Mouse (Mus musculus): Measurements from ENCODE around the gene Rassf3. TPM values are rescaled to one million over a fixed set of nuclear protein-coding genes. Genes with fewer than 3 reads are reported as not detected.
A peak's percentile ranks its signal among the peaks of the same experiment; 100 is the strongest.

Gene Rassf3
- total and polyA plus RNA-seq, 2 experiments from 2014 or later = 3.0 to 5.8 TPM

GRCm38 (mm10) chr10:121475101-121475671 lies 961 bp downstream of the Rassf3 start:
- 5% methylated on average over 31 of the region's 31 CpGs for WGBS
- Histone ChIP-seq H3K27me3 (ENCODE audit: insufficient read depth, low read length) (peaks cover 4% of the 10 kb centered on the region; the same call in 1 of the 2 replicates), H3K27ac (ENCODE audit: low read depth, low read length) (no peak overlapping the region), H3K4me1 (ENCODE audit: insufficient read depth, low read length) (no peaks in the 10 kb centered on the region; the same call in 1 of the 2 replicates), H3K4me3 (ENCODE audit: low read depth, low read length) (peak overlapping the region; percentile 57), H3K9me3 (ENCODE audit: low read length) (no peaks in the 10 kb centered on the region), H3K9ac (replicated peaks; ENCODE audit: low read length, poor library complexity, severe bottlenecking) (peak overlapping the region; percentile 57), H3K4me2 (ENCODE audit: low read depth, low read length, poor library complexity, severe bottlenecking) (peak overlapping the region; percentile 93), H3K36me3 (ENCODE audit: insufficient read depth, low read length) (no peaks in the 10 kb centered on the region)
- DNase-seq (ENCODE audit: low spot score) = no peak
- TF ChIP-seq CTCF (IDR thresholded peaks at IDR 0.05) = no peak
- ATAC-seq (ENCODE audit: low FRiP score) = no peak

GRCm38 (mm10) chr10:121474288-121474687 lies 1.9 kb downstream of the Rassf3 start:
- Histone ChIP-seq H3K4me3 (ENCODE audit: low read depth, low read length) (peak overlapping the region; percentile 57), H3K9ac (replicated peaks; ENCODE audit: low read length, poor library complexity, severe bottlenecking) (no peak overlapping the region)

GRCm38 (mm10) chr10:121473723-121474215 lies 2.4 kb downstream of the Rassf3 start:
- no peaks in the 10 kb centered on the region; the same call in 1 of the 2 replicates for H3K4me1 ChIP-seq (ENCODE audit: insufficient read depth, low read length)
- DNase-seq (ENCODE audit: low spot score) = no peak
- TF ChIP-seq CTCF (IDR thresholded peaks at IDR 0.05) = no peak
- WGBS = 79% methylated on average over 12 of the region's 12 CpGs
- peak overlapping the region; percentile 93 for H3K4me2 ChIP-seq (ENCODE audit: low read depth, low read length, poor library complexity, severe bottlenecking)
- no peak overlapping the region for H3K27ac ChIP-seq (ENCODE audit: low read depth, low read length)
- peaks cover 4% of the 10 kb centered on the region; the same call in 1 of the 2 replicates for H3K27me3 ChIP-seq (ENCODE audit: insufficient read depth, low read length)
- H3K36me3 ChIP-seq (ENCODE audit: insufficient read depth, low read length) = no peaks in the 10 kb centered on the region
- H3K9me3 ChIP-seq (ENCODE audit: low read length) = no peaks in the 10 kb centered on the region
- no peak overlapping the region for H3K9ac ChIP-seq (replicated peaks; ENCODE audit: low read length, poor library complexity, severe bottlenecking)
- H3K4me3 ChIP-seq (ENCODE audit: low read depth, low read length) = no peak overlapping the region
- no peak for ATAC-seq (ENCODE audit: low FRiP score)

More at GRCm38 (mm10) chr10:121474288-121474687, 1.9 kb downstream of the Rassf3 start:
- Histone ChIP-seq H3K36me3 (ENCODE audit: insufficient read depth, low read length) (no peaks in the 10 kb centered on the region), H3K27ac (ENCODE audit: low read depth, low read length) (no peak overlapping the region), H3K4me2 (ENCODE audit: low read depth, low read length, poor library complexity, severe bottlenecking) (peak overlapping the region; percentile 93), H3K9me3 (ENCODE audit: low read length) (no peaks in the 10 kb centered on the region), H3K27me3 (ENCODE audit: insufficient read depth, low read length) (peaks cover 4% of the 10 kb centered on the region; the same call in 1 of the 2 replicates), H3K4me1 (ENCODE audit: insufficient read depth, low read length) (no peaks in the 10 kb centered on the region; the same call in 1 of the 2 replicates)
- WGBS = 39% methylated on average over 4 of the region's 4 CpGs
- no peak for TF ChIP-seq CTCF (IDR thresholded peaks at IDR 0.05)
- DNase-seq (ENCODE audit: low spot score) = no peak
- ATAC-seq (ENCODE audit: low FRiP score) = no peak

- H3K36me3 ChIP-seq (ENCODE audit: insufficient read depth, low read length) = no peaks in the 10 kb centered on the region
- no peak overlapping the region for H3K9ac ChIP-seq (replicated peaks; ENCODE audit: low read length, poor library complexity, severe bottlenecking)
- ATAC-seq (ENCODE audit: low FRiP score) (no peak), DNase-seq (ENCODE audit: low spot score) (no peak)
- no peaks in the 10 kb centered on the region; the same call in 1 of the 2 replicates for H3K4me1 ChIP-seq (ENCODE audit: insufficient read depth, low read length)
- no peaks in the 10 kb centered on the region for H3K9me3 ChIP-seq (ENCODE audit: low read length)
- H3K4me2 ChIP-seq (ENCODE audit: low read depth, low read length, poor library complexity, severe bottlenecking) = no peak overlapping the region
- 84% methylated on average over 11 of the region's 11 CpGs for WGBS
- H3K27ac ChIP-seq (ENCODE audit: low read depth, low read length) = no peak overlapping the region
- no peak overlapping the region for H3K4me3 ChIP-seq (ENCODE audit: low read depth, low read length)
- H3K27me3 ChIP-seq (ENCODE audit: insufficient read depth, low read length) = peaks cover 4% of the 10 kb centered on the region; the same call in 1 of the 2 replicates
- no peak for TF ChIP-seq CTCF (IDR thresholded peaks at IDR 0.05)
Measured at GRCm38 (mm10) chr10:121472593-121473217, 3.4 kb downstream of the Rassf3 start.

GRCm38 (mm10) chr10:121471570-121472197 lies 4.5 kb downstream of the Rassf3 start:
- WGBS = 33% methylated on average over 8 of the region's 8 CpGs
- H3K9ac ChIP-seq (replicated peaks; ENCODE audit: low read length, poor library complexity, severe bottlenecking) = no peak overlapping the region

More at GRCm38 (mm10) chr10:121471570-121472197, 4.5 kb downstream of the Rassf3 start:
- Histone ChIP-seq H3K36me3 (ENCODE audit: insufficient read depth, low read length) (no peaks in the 10 kb centered on the region), H3K4me2 (ENCODE audit: low read depth, low read length, poor library complexity, severe bottlenecking) (no peak overlapping the region), H3K27ac (ENCODE audit: low read depth, low read length) (no peak overlapping the region), H3K27me3 (ENCODE audit: insufficient read depth, low read length) (peaks cover 4% of the 10 kb centered on the region; the same call in 1 of the 2 replicates), H3K4me1 (ENCODE audit: insufficient read depth, low read length) (no peaks in the 10 kb centered on the region; the same call in 1 of the 2 replicates), H3K4me3 (ENCODE audit: low read depth, low read length) (no peak overlapping the region), H3K9me3 (ENCODE audit: low read length) (no peaks in the 10 kb centered on the region)
- ATAC-seq (ENCODE audit: low FRiP score) (no peak), DNase-seq (ENCODE audit: low spot score) (peak; percentile 17)
- no peak for TF ChIP-seq CTCF (IDR thresholded peaks at IDR 0.05)

All from midbrain, postnatal 0 days (tissue).